Mouse (Mus musculus) ES-E14 (cell line): ENCODE results near the gene Plxnb1.

ENCODE experiments used
- CHD2 ChIP-seq: IDR thresholded peaks from 2 replicates; pipeline ENCODE4 v1.6.1; 2014; ENCODE audit warnings: mild to moderate bottlenecking, low read depth, low read length, inconsistent platforms
- HCFC1 ChIP-seq: IDR thresholded peaks from 2 replicates; pipeline ENCODE4 v1.6.1; 2012; ENCODE audit warnings: low read length, inconsistent platforms, borderline replicate concordance; ENCODE audit not compliant: insufficient read depth
- MAFK ChIP-seq: IDR thresholded peaks from 2 replicates; pipeline ENCODE4 v1.6.1; 2014; ENCODE audit warnings: mild to moderate bottlenecking, low read depth, low read length, inconsistent platforms; ENCODE audit not compliant: insufficient read depth

- TF ChIP-seq HCFC1 (0 out of 2 replicates have a peak, but pooled peaks have one; percentile 42), MAFK (no peak), CHD2 (no peak)
Observed at GRCm38 (mm10) chr9:109095137-109095982, at the start of gene Plxnb1.
